Mouse (Mus musculus) cerebral cortex, adult 2 months (tissue): ENCODE results near the gene Alg10b.

Experiments
- WGBS: fragments of 180-500 bp; shearing (Covaris S2); methylation state at CpG from one replicate; pipeline ENCODE4 v1.1.7; 2018; 5-methylcytosine and 5-hydroxymethylcytosine counted together

Gene Alg10b

GRCm38 (mm10) chr15:90223969-90224750, at the start of gene Alg10b:
Gene Alg10b (plus strand): TSS chr15:90224311.
- WGBS = under 1% methylated on average over 55 of the region's 59 CpGs

GRCm38 (mm10) chr15:90183108-90183507, 41.0 kb upstream of the Alg10b start:
- 74% methylated on average over 8 of the region's 8 CpGs for WGBS

- 78% methylated on average over 6 of the region's 6 CpGs for WGBS
These were observed 40.6 kb upstream of the Alg10b start for GRCm38 (mm10) chr15:90183511-90183910.

GRCm38 (mm10) chr15:90184743-90185142, 39.4 kb upstream of the Alg10b start:
- WGBS = 56% methylated on average over 3 of the region's 3 CpGs

GRCm38 (mm10) chr15:90189477-90189876, 34.6 kb upstream of the Alg10b start:
- whole genome bisulfite sequencing = 51% methylated on average over 9 of the region's 9 CpGs

- 55% methylated on average over 8 of the region's 8 CpGs for WGBS
These were observed 10.2 kb upstream of the Alg10b start for GRCm38 (mm10) chr15:90213946-90214345.

- 5% methylated on average over 6 of the region's 6 CpGs for WGBS
These were observed 9.2 kb upstream of the Alg10b start for GRCm38 (mm10) chr15:90214913-90215312.

GRCm38 (mm10) chr15:90225058-90225575, 1.0 kb downstream of the Alg10b start:
- 64% methylated on average over 4 of the region's 4 CpGs for WGBS

GRCm38 (mm10) chr15:90237657-90238056, 13.5 kb downstream of the Alg10b start:
- 16% methylated on average over 2 of the region's 2 CpGs for WGBS

- 44% methylated on average over 5 of the region's 5 CpGs for WGBS
These were observed 20.0 kb downstream of the Alg10b start for GRCm38 (mm10) chr15:90244081-90244480.

GRCm38 (mm10) chr15:90249694-90250093, 25.6 kb downstream of the Alg10b start:
- 26% methylated on average over 3 of the region's 3 CpGs for WGBS

GRCm38 (mm10) chr15:90282876-90283275, 58.8 kb downstream of the Alg10b start:
- 64% methylated on average over 7 of the region's 7 CpGs for WGBS
